Mouse (Mus musculus) cerebellum, adult 2 months (tissue): ENCODE data around the gene Bcas2. TPM values are rescaled to one million over a fixed set of nuclear protein-coding genes. Genes with fewer than 3 reads are reported as not detected.
"Not testable (repeated sequence)": the region's sequence is repeated elsewhere in the genome, so short reads cannot be mapped to it uniquely, and the experiment has no call there.

ENCODE experiments used
- DNase-seq, 2 experiments: peaks; one replicate each; pipeline ENCODE4 v3.0.0; 2021
- H3K27ac ChIP-seq: fragments of 200-500 bp; 2 replicates; pipeline ENCODE4 v1.5.1; 2012; ENCODE audit warnings: low read length, control low read depth, inconsistent platforms; ENCODE audit not compliant: insufficient read depth
- H3K27me3 ChIP-seq: fragments of 200-500 bp; 2 replicates; pipeline ENCODE4 v1.6.1; 2012; ENCODE audit warnings: inconsistent platforms, mild to moderate bottlenecking, low read length, moderate library complexity; ENCODE audit not compliant: control insufficient read depth, insufficient read depth
- H3K4me1 ChIP-seq: fragments of 200-500 bp; 2 replicates; pipeline ENCODE4 v1.6.1; 2011; ENCODE audit warnings: low read length; ENCODE audit not compliant: control insufficient read depth, insufficient read depth
- H3K4me3 ChIP-seq: fragments of 200-500 bp; replicated peaks from 2 replicates; pipeline ENCODE3; 2011; ENCODE audit warnings: mild to moderate bottlenecking, low read depth, low read length, control low read depth; ENCODE audit not compliant: insufficient read depth
- CTCF ChIP-seq: fragments of 200-500 bp; IDR thresholded peaks from 2 replicates; pipeline ENCODE4 v1.5.1; 2011; ENCODE audit warnings: low read depth, mild to moderate bottlenecking, control low read depth, low read length, moderate library complexity, borderline replicate concordance; ENCODE audit not compliant: insufficient read depth
- POLR2A ChIP-seq: fragments of 200-500 bp; IDR thresholded peaks from 2 replicates; pipeline ENCODE4 v1.6.1; 2011; ENCODE audit warnings: low read length, control low read depth, borderline replicate concordance; ENCODE audit not compliant: insufficient read depth
- WGBS: fragments of 180-500 bp; shearing (Covaris S2); methylation state at CpG from one replicate; pipeline ENCODE4 v1.1.7; 2018; 5-methylcytosine and 5-hydroxymethylcytosine counted together
- polyA plus RNA-seq: library from polyadenylated mRNA; depleted of rRNA; stranded (reverse); fragments of >200 nt; gene quantifications from 2 replicates; pipeline ENCODE4 v1.2.3, GENCODE M21; 2012; rRNA removed

The Bcas2 gene
- polyA plus RNA-seq, 1 experiment: 139 TPM

GRCm38 (mm10) chr3:103213537-103213936, 42.1 kb downstream of the Bcas2 start:
- no peaks in the 10 kb centered on the region for H3K4me1 ChIP-seq
- DNase-seq: no peak
- H3K27ac ChIP-seq: no peak overlapping the region
- no peak overlapping the region for H3K4me3 ChIP-seq
- H3K27me3 ChIP-seq: no peaks in the 10 kb centered on the region
- TF ChIP-seq POLR2A: no peak
- TF ChIP-seq CTCF: no peak
- 70% methylated on average over 5 of the region's 5 CpGs for WGBS

GRCm38 (mm10) chr3:103214593-103215285, 43.3 kb downstream of the Bcas2 start:
- no peak for DNase-seq
- Histone ChIP-seq H3K27me3 (no peaks in the 10 kb centered on the region), H3K4me3 (no peak overlapping the region), H3K4me1 (no peaks in the 10 kb centered on the region), H3K27ac (no peak overlapping the region)
- TF ChIP-seq POLR2A (no peak), CTCF (no peak)
- WGBS: 84% methylated on average over 8 of the region's 8 CpGs

- H3K4me3 ChIP-seq, H3K4me1 ChIP-seq, H3K27me3 ChIP-seq, DNase-seq, H3K27ac ChIP-seq: not testable (repeated sequence)
- 93% methylated on average over 8 of the region's 8 CpGs for WGBS
Measured at GRCm38 (mm10) chr3:103215399-103215798, 43.9 kb downstream of the Bcas2 start.

- no peaks in the 10 kb centered on the region for H3K4me1 ChIP-seq
- no peak for TF ChIP-seq POLR2A
- TF ChIP-seq CTCF: no peak
- DNase-seq: peak; percentile 4 to 6
- H3K27ac ChIP-seq: no peak overlapping the region
- 18% methylated on average over 2 of the region's 2 CpGs for WGBS
- no peaks in the 10 kb centered on the region for H3K27me3 ChIP-seq
- no peak overlapping the region for H3K4me3 ChIP-seq
Measured at GRCm38 (mm10) chr3:103221435-103221834, 50.0 kb downstream of the Bcas2 start.

- WGBS: 54% methylated on average over 4 of the region's 4 CpGs
- DNase-seq: no peak
Measured at GRCm38 (mm10) chr3:103223752-103224151, 52.3 kb downstream of the Bcas2 start.

GRCm38 (mm10) chr3:103224231-103224765, 52.8 kb downstream of the Bcas2 start:
- Histone ChIP-seq H3K27me3 (no peaks in the 10 kb centered on the region), H3K4me1 (no peaks in the 10 kb centered on the region), H3K27ac (no peak overlapping the region), H3K4me3 (no peak overlapping the region)
- TF ChIP-seq CTCF (no peak), POLR2A (no peak)
- WGBS: 73% methylated on average over 12 of the region's 12 CpGs
- DNase-seq: no peak

More at GRCm38 (mm10) chr3:103223752-103224151, 52.3 kb downstream of the Bcas2 start:
- Histone ChIP-seq H3K27ac (no peak overlapping the region), H3K4me1 (no peaks in the 10 kb centered on the region), H3K27me3 (no peaks in the 10 kb centered on the region), H3K4me3 (no peak overlapping the region)
- 0 out of 2 replicates have a peak, but pooled peaks have one; percentile 2 for TF ChIP-seq CTCF
- no peak for TF ChIP-seq POLR2A

- Histone ChIP-seq H3K4me3 (no peak overlapping the region), H3K27me3 (no peaks in the 10 kb centered on the region), H3K4me1 (no peaks in the 10 kb centered on the region), H3K27ac (no peak overlapping the region)
- TF ChIP-seq POLR2A (no peak), CTCF (no peak)
- no peak for DNase-seq
- WGBS: 93% methylated on average over 1 of the region's 1 CpGs
Measured at GRCm38 (mm10) chr3:103227729-103228128, 56.3 kb downstream of the Bcas2 start.

Other genes with a start within 250 kb of the Bcas2 start
- 4.5 and 5.5 TPM in 2 replicates for gene Sycp1, start 235.6 kb upstream of the Bcas2 start, polyA plus RNA-seq
- gene Nr1h5, start 207.5 kb upstream of the Bcas2 start, polyA plus RNA-seq: 0.05 TPM in 1 of 2 replicates, not detected in the other
- 34.3 and 40.0 TPM in 2 replicates for gene Sike1, start 175.9 kb upstream of the Bcas2 start, polyA plus RNA-seq
- gene Csde1, start 151.2 kb upstream of the Bcas2 start, polyA plus RNA-seq: 93.5 and 99.9 TPM in 2 replicates
- 25.1 and 26.1 TPM in 2 replicates for gene Nras, start 113.4 kb upstream of the Bcas2 start, polyA plus RNA-seq
- not detected in 2 replicates for gene Ampd1, start 97.6 kb upstream of the Bcas2 start, polyA plus RNA-seq
- gene Dennd2c, start 69.1 kb upstream of the Bcas2 start, polyA plus RNA-seq: 0.25 and 0.34 TPM in 2 replicates
- 18.1 and 18.5 TPM in 2 replicates for gene Trim33, start 107.6 kb downstream of the Bcas2 start, polyA plus RNA-seq